Mouse (Mus musculus) erythroblast, embryonic 14.5 days (primary cell): ENCODE measurements around the gene Heatr3. TPM values are rescaled to one million over a fixed set of nuclear protein-coding genes. Genes with fewer than 3 reads are reported as not detected.

Experiments used
- H3K27me3 ChIP-seq: 2 replicates; pipeline ENCODE4 v1.6.1; 2012; ENCODE audit warnings: inconsistent platforms; ENCODE audit not compliant: control insufficient read depth
- H3K36me3 ChIP-seq: 2 replicates; pipeline ENCODE4 v1.6.1; 2012; ENCODE audit warnings: mild to moderate bottlenecking, inconsistent platforms; ENCODE audit not compliant: control insufficient read depth
- H3K4me1 ChIP-seq: 2 replicates; pipeline ENCODE4 v1.6.1; 2012; ENCODE audit warnings: inconsistent platforms; ENCODE audit not compliant: control insufficient read depth
- H3K4me3 ChIP-seq: replicated peaks from 2 replicates; pipeline ENCODE3; 2012; ENCODE audit warnings: moderate library complexity, mild to moderate bottlenecking, inconsistent platforms
- H3K9me3 ChIP-seq: 2 replicates; pipeline ENCODE4 v1.6.1; 2012; ENCODE audit warnings: low read length, inconsistent platforms, mixed read lengths; ENCODE audit not compliant: control insufficient read depth
- GATA1 ChIP-seq: IDR thresholded peaks from 2 replicates; pipeline ENCODE4 v1.6.1; 2012; ENCODE audit warnings: low read length, inconsistent platforms, mixed read lengths
- TAL1 ChIP-seq: IDR thresholded peaks from 3 replicates; pipeline ENCODE4 v1.6.1; 2012; ENCODE audit warnings: low read length, inconsistent platforms, mixed read lengths
- polyA plus RNA-seq: library from polyadenylated mRNA; stranded (reverse); fragments of >175 nt; gene quantifications from 2 replicates; pipeline ENCODE4 v1.2.3, GENCODE M21; 2012

Gene Heatr3
- polyA plus RNA-seq, 1 experiment: 0.11 TPM

GRCm38 (mm10) chr8:88129397-88129796, 8.3 kb upstream of the Heatr3 start:
- no peak for TF ChIP-seq TAL1
- no peak for TF ChIP-seq GATA1
- H3K4me1 ChIP-seq: peaks cover 10% of the 10 kb centered on the region
- no peak overlapping the region for H3K4me3 ChIP-seq
- H3K27me3 ChIP-seq: no peaks in the 10 kb centered on the region
- no peaks in the 10 kb centered on the region for H3K9me3 ChIP-seq
- peaks cover 92% of the 10 kb centered on the region for H3K36me3 ChIP-seq

DNA sequence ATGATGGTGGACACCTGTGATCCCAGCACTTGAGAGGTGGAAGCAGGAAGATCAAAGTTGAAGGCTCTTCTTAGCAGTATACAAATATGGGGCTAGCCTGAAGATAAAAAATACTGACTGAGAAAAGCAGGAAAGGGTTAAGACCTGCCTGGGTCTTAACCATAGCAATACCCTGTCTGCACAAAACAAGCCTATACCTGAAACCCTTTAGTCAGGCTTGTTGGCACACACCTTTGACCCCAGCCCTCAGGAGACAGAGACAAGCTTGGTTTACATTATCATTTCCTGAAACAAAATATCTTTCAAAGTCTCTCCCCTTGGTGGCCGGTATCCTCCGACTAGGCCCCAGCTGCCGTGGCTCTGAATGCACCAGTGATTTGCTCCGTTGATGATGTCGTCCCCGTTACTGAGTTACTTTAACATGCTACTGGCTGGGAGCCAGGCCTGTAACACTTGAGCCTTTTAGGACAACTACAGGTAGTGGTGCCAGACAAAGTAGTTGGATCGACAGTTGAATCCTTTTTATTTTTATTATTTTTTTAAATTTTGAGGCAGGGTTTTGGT, 6.8 kb upstream of the Heatr3 start:
- TF ChIP-seq GATA1: no peak
- TF ChIP-seq TAL1: no peak
- no peaks in the 10 kb centered on the region for H3K27me3 ChIP-seq
- peaks cover 93% of the 10 kb centered on the region for H3K36me3 ChIP-seq
- no peak overlapping the region for H3K4me3 ChIP-seq
- H3K4me1 ChIP-seq: no peaks in the 10 kb centered on the region; the same call in 1 of the 2 replicates
- H3K9me3 ChIP-seq: no peaks in the 10 kb centered on the region

DNA sequence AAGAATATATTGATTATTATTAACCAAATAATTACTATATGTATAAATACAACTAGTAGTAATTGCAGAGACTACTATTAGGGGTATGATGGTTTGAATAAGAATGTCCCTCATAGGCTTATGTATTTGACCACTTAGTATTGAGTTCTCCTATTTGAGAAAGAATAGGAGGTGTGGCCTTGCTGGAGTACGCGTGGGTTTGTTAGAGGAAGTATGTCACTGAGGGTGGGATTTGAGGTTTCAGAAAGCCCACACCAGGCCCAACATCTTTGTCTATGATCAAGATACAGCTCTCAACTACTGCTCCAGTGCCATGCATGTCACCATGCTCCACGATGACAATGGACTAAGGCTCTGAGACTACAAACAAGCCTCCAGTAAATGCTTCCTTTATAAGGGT, 1.6 kb downstream of the Heatr3 start:
- Histone ChIP-seq H3K4me3 (no peak overlapping the region), H3K4me1 (peaks cover 29% of the 10 kb centered on the region), H3K36me3 (peaks cover 61% of the 10 kb centered on the region), H3K9me3 (no peaks in the 10 kb centered on the region), H3K27me3 (no peaks in the 10 kb centered on the region)
- TF ChIP-seq GATA1 (no peak), TAL1 (no peak)

DNA sequence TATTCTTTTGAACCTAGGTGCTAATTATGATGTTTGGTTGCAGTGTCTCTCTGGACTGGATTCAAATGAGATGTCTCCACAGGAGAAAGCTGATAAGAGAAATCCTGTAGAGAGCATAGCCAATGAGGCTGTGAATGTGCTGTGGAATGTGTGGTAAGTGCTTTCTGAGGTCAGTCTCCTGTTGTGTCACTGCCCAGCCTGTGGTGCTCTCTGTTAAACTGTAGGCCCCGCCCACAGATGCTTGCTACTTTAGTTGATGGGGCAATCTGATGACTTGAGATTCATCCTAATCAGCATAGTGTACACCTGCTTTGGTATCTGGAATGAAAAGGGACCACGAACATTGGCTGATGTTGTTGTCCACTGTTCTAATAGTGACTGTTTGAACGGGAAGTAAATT, 4.0 kb downstream of the Heatr3 start:
- no peak overlapping the region for H3K4me3 ChIP-seq
- no peak for TF ChIP-seq TAL1
- no peak for TF ChIP-seq GATA1
- H3K36me3 ChIP-seq: peaks cover 53% of the 10 kb centered on the region

DNA sequence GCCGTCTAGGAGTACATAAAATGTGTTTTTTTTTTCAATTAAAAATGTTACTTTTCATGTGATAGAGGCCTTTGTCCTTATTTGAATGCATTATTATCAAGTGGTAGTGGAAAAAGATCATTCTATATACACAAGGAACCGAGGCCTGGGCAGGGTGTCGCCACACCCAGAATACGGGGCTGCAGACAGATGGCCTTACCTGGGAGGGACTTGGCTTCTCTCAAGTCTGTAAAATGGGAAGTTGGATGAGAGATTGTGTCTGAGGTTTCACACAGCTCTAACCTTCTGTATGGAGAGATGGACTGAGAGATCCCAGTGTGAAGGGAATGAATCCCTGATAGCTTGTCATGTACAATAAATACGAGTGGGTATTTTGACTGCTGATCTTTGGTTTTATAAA, 6.4 kb downstream of the Heatr3 start:
- H3K4me1 ChIP-seq: peaks cover 13% of the 10 kb centered on the region
- no peak for TF ChIP-seq TAL1
- TF ChIP-seq GATA1: no peak
- no peak overlapping the region for H3K4me3 ChIP-seq
- peaks cover 67% of the 10 kb centered on the region for H3K36me3 ChIP-seq
- H3K27me3 ChIP-seq: no peaks in the 10 kb centered on the region
- no peaks in the 10 kb centered on the region for H3K9me3 ChIP-seq

More for the DNA sequence above, 4.0 kb downstream of the Heatr3 start:
- Histone ChIP-seq H3K9me3 (no peaks in the 10 kb centered on the region), H3K27me3 (no peaks in the 10 kb centered on the region), H3K4me1 (peaks cover 29% of the 10 kb centered on the region)

DNA sequence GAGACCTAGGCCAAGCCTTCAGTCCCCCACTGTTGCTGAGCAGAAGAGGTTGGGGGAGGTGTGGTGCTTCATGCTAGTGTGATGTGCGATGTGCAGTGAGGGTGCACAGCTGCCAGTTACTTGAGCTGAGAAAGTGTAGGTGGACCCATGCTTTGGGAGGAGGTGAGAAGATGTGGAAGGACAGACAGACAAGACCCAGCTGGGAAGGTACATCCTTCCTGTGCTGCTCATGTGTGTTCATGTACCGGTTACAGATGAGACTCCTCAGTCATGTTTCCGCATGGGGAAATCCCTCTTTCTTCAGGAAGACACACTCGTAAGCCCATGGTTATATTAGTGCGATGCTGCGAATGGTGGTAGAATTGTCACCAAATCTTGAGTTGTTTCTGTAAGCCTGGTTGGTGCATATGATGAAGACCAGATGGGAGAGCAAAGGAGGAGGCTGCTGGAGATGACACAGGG, 13.3 kb downstream of the Heatr3 start:
- Histone ChIP-seq H3K4me3 (no peak overlapping the region), H3K27me3 (no peaks in the 10 kb centered on the region), H3K4me1 (no peaks in the 10 kb centered on the region), H3K36me3 (peaks cover 71% of the 10 kb centered on the region), H3K9me3 (no peaks in the 10 kb centered on the region)
- TF ChIP-seq GATA1 (no peak), TAL1 (no peak)

- Histone ChIP-seq H3K4me1 (no peaks in the 10 kb centered on the region), H3K36me3 (peaks cover 80% of the 10 kb centered on the region), H3K27me3 (no peaks in the 10 kb centered on the region), H3K4me3 (no peak overlapping the region), H3K9me3 (no peaks in the 10 kb centered on the region)
- no peak for TF ChIP-seq GATA1
- TF ChIP-seq TAL1: no peak
Measured at GRCm38 (mm10) chr8:88160237-88160995, 22.8 kb downstream of the Heatr3 start.

- Histone ChIP-seq H3K4me3 (no peak overlapping the region), H3K36me3 (peaks cover 83% of the 10 kb centered on the region), H3K4me1 (no peaks in the 10 kb centered on the region), H3K27me3 (no peaks in the 10 kb centered on the region), H3K9me3 (no peaks in the 10 kb centered on the region)
- TF ChIP-seq TAL1 (no peak), GATA1 (no peak)
Measured at GRCm38 (mm10) chr8:88161439-88161838, 23.8 kb downstream of the Heatr3 start.

DNA sequence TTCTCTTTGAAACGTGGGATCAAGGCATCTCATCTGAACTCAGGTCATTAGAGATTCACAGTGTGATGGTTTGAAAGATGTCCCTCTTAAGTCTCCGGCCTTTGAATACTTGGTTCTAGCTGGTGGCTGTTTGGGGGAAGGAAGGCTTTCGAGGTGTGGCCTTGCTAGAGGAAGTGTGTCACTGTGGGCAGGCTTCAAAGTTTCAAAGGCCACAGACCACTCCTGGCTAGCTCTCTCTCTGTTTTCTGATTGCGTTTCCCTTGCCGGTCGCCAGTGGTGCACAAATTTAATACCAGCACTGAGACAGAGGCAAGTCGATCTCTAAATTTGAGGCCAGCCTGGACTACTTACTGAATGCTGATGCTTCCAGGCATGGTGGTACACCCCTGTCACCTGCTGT, 37.6 kb downstream of the Heatr3 start:
- Histone ChIP-seq H3K27me3 (no peaks in the 10 kb centered on the region), H3K4me3 (no peak overlapping the region), H3K9me3 (no peaks in the 10 kb centered on the region), H3K36me3 (peaks cover 23% of the 10 kb centered on the region), H3K4me1 (peaks cover 7% of the 10 kb centered on the region)
- TF ChIP-seq GATA1 (no peak), TAL1 (no peak)
